Mouse (Mus musculus) c-Kit-positive CD71-negative TER-119-negative erythroid progenitor cells, embryonic 14.5 days (primary cell): ENCODE data around the gene Fubp3.

Experiments
- DNase-seq: peaks from one replicate; pipeline ENCODE4 v3.0.0-alpha.2; 2013; ENCODE audit warnings: low read depth

Gene Fubp3

GRCm38 (mm10) chr2:31619208-31619607, 46.8 kb downstream of the Fubp3 start:
- no peak for DNase-seq

- DNase-seq: no peak
Observed at GRCm38 (mm10) chr2:31633531-31633930, 61.1 kb downstream of the Fubp3 start.

DNA sequence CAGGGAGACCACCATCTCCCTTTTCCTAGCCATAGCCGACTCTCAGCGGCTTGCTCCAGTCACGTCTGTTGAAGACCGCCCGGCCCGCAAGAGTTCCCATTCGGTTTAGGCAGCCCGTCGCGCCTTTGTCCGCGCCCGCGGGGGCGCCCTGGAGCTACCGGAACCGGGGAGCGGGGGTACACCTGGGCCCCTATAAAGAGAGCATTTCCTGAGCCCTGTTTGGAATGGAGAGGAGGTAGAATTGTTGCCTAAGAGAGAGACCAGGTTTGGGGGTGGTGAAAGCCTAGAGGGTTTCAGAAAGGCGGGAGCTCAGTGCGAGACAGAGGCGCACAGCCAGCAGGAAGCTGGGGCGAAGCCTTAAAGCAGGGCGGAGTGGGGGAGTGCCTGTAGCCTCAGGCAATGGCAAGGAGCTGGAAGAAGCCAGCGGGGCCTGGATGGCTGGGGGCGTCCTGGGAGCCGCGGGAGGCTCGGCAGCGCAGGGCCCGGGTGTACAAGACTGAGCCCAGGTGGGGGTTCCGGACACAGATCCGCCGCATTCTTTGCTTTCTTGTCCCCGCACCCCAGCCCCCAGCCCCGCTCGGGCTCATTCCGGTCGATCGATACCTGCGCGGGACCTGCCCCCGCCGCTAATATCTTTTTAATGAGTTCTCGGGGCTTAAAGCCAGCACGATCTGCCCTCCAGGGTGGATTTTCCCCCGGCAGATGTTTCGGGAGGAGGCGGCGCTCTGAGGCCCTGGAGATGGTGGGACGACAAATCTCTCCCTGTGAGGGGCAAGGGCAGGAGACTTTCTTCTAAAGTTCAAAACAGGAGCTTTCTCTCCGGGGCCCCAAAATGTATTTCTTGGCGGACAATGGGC, 63.1 kb downstream of the Fubp3 start:
- DNase-seq: no peak

DNA sequence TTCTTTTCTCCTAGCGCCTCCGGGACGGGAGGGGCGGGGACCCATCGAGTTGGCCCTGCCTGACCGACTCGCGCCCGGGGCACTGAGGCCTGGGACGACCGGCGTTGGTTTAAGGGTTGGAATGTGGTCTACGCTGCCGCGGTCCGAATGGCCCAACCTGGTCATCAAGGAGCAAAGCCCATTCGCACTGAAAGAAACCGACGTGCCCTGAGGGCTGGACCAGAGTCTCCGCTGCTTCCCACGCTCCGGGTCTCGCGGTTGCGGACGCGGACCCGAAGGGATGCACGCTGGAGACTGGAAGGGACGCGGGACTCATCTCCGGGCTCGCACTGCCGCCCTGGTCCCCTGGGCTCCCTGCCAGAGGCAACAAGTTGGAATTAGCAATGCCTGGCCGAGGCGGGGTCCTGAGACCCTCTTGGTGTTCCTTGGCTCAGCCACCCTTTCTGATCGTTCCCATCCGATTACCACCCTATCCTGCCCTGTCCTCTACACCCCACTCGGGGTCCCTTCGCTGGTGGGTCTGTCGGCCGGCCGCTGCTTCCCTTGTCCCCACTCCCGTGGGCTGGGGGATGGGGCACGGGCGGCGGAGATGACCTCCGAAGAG, 63.8 kb downstream of the Fubp3 start:
- no peak for DNase-seq

DNA sequence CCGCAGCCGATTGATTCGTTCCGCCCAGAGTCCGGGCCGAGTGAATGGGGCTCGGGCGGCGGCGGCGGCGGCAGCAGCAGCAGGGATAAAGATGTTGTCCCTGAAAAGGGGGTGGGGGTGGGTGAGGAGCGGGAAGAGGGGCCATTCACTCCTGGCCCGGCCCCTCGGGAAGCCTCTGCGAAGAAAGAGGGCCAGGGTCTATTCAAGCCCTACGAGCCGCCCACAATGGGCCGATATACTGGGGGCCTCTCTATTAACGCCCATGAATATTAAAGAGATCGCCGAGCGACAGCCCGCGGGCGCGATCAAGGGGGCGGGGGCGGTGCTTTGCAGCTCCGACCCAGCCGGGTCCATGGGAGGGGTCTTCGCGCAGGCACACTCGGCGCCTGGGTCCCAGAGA, 64.3 kb downstream of the Fubp3 start:
- no peak for DNase-seq

GRCm38 (mm10) chr2:31637311-31637710, 64.9 kb downstream of the Fubp3 start:
- DNase-seq: no peak

- no peak for DNase-seq
Observed at GRCm38 (mm10) chr2:31637807-31638206, 65.4 kb downstream of the Fubp3 start.

GRCm38 (mm10) chr2:31638581-31639465, 66.4 kb downstream of the Fubp3 start:
- no peak for DNase-seq

GRCm38 (mm10) chr2:31639466-31639760, 67.0 kb downstream of the Fubp3 start:
- no peak for DNase-seq

DNA sequence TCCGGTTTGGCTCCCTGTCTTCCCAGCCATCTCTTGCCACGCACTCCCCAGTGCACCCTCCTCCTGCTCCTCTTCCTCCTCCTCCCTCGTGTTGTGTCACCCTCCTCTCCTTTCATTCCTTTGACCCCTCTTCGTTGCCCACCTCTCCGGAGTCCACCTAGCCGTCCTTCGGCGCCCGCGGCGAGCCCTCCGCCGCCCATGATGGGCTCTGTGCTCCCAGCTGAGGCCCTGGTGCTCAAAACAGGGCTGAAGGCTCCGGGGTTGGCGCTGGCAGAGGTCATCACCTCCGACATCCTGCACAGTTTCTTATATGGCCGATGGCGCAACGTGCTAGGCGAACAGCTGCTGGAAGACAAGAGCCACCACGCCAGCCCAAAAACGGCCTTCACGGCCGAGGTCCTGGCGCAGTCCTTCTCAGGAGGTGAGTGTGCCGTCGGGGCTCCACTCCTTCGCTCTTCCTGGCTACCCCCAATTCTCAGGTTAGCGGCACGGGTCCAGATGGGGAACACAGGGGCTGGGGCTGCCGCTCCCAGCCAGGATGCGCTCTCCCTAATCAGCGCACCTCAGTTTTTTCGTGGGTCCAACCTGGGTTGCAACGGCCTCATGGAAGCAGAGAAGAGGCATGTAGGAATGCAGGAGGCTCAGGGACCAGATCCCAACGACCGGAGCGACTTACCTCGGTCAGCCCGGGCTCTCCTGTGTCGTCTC, 67.6 kb downstream of the Fubp3 start, which contains the start of gene Prdm12:
TSS of gene Prdm12 (plus strand) at position 137 of the 708 bp plus-strand sequence.
- DNase-seq: no peak

GRCm38 (mm10) chr2:31640609-31641507, 68.4 kb downstream of the Fubp3 start:
- DNase-seq: no peak

- no peak for DNase-seq
Observed at GRCm38 (mm10) chr2:31641508-31641830, 69.0 kb downstream of the Fubp3 start.

DNA sequence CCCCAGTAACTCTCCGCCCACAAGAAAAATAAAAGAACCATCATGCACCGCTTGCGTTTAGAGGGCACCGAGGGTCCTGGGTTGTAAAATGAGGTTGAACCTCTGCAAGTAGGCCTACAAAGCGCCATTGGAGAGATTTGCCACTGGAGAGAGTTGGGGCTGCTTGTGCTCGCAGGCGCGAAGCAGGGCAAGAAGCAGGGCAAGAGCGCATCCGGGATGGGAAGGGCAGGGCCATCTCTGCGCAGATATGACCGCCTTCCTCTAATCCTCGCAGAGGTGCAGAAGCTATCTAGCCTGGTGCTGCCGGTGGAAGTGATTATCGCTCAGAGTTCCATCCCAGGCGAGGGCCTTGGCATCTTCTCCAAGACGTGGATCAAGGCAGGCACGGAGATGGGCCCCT, 69.5 kb downstream of the Fubp3 start:
- no peak for DNase-seq

DNA sequence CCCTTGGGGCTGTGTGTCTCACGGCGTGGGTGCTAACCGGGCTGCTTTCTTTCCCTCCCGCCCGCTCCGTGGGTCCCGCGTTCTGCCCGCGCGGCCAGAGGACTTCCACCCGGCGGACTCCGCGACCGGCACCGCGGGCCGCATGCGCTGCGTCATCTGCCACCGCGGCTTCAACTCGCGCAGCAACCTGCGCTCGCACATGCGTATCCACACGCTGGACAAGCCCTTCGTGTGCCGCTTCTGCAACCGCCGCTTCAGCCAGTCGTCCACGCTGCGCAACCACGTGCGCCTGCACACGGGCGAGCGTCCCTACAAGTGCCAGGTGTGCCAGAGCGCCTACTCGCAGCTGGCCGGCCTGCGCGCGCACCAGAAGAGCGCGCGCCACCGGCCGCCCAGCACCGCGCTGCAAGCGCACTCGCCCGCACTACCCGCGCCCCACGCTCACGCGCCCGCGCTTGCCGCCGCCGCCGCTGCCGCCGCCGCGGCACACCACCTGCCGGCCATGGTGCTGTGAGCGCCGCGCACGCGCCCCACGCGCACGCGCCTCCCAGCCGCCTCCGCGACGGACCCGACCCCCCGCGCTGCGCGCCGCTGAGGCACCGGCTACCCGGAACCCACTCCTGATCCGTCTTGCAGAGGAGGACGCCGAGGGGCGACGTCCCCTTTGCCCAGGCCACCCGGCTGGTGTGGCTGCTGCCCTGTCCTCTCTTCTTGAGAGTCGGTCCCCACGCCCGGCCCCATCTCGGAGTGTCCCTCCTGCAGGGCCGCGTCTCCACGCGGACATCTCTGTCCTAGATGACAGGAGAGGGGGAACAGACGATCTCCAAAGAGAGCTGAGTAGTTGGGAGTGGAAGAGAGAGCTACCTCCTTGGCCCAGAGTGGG, 81.8 kb downstream of the Fubp3 start:
- no peak for DNase-seq

- DNase-seq: no peak
Observed at GRCm38 (mm10) chr2:31654854-31655559, 82.6 kb downstream of the Fubp3 start.

DNA sequence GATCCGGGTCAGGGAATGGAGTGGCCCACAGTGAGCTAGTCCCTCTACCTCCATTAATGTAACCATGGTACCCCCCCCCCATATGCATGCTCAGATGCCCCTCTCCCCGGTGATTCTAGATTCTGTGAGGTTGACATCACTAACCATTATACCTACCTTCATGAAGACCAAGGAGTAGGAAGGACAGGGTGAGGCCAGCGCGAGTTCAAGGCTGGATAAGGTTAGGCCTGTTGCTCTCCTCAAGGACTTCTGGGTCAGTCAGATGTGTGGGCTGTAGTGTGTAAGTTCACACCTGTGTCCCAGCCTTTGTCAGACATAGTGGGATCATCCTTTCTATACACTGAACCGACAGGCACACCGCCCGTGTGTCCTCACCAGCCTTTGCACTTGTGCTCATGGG, 83.9 kb downstream of the Fubp3 start:
- no peak for DNase-seq

DNA sequence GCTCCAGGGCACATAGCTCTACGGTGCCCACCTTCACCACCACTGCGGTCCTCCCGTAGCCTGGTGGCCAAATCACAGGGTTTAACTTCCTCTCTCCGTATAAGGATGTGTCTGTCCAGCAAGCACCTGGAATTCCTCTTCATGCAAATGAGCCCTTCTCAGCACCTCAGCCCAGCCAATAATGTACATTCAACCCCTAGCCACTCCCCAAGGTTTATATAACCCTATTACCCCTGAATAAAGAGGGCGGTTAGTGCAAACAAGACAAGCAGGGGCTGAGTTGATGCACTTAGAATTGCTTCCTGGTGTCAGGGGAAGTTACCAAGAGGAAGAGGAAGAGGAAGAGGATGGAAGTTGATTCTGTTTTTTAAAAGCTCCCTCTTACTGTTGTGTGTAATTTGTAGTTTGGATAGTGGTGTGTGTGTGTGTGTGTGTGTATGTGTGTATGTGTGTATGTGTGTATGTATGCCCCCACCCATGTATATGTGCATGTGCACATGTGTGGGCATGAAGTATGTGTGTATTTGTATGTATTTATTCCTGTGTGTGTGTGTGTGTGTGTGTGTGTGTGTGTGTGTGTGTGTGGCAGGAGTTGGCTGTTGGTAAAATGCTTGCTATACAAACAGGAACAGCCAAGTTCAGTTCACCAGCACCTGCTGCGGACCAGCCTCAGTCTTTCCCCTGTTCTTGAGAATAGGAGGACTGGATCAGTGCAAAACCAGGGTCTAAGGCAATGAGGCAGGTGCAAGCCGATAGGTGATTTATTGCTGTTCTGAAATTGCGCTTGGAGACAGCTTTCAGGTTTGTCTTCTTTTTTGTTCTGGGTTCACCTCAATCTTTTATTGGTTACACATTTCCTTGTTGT, 90.7 kb downstream of the Fubp3 start:
- no peak for DNase-seq

- no peak for DNase-seq
Observed at GRCm38 (mm10) chr2:31663804-31664180, 91.3 kb downstream of the Fubp3 start.
